11 mouse cellular contexts compared by ENCODE assay signal in the genomic region with DNA sequence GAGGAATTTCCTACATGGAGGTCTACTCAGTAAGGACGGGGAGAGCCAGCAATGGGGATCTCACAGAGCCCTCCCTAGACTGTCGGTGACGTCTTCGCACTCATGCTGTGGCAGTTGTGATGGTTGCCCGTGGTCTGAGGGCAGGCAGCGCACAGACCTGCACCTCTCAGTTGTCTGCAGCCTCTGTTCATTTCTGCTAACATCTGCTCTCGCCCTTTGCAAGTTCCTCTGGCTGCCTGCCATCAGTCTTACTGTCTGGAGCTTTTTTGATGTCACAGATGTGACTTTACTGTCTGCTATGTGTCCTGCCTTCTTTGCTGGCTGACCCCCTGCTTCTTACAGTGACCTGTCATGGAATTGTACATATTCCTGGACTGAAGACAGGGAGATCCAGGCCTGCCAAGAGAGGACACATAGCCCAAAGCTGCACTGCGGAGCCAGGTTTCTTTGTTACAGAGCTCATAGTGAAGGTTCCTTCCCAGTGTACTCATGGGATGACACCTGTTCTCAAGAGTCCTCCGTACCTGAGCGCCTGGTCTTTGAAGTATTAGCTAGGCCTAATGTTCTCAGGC. TPM values are rescaled to one million over a fixed set of nuclear protein-coding genes. Genes with fewer than 3 reads are reported as not detected.
DNase-seq lines count a peak whose midpoint lies in the region; ATAC-seq and TF ChIP-seq lines count a peak whose summit lies in the region.
"Had no signal": no experiment of that assay in that cellular context is flagged by ENCODE, and none has a peak within 500 bp of the region (broad histone marks: within the 10 kb centered on the region; RNA-seq: fewer than 3 reads in every experiment).

No protein-coding gene starts in this region.

- H3K4me2 ChIP-seq in embryonic facial prominence, embryonic 14.5 days (ENCODE audit: low read depth, low read length) = no peak overlapping the region
- H3K4me2 ChIP-seq in midbrain, embryonic 14.5 days (ENCODE audit: low read length) = no peak overlapping the region
- no peak overlapping the region for H3K4me2 ChIP-seq in midbrain, embryonic 16.5 days (ENCODE audit: low read length)
- no peak overlapping the region for H3K4me2 ChIP-seq in heart, embryonic 15.5 days
- H3K4me2 ChIP-seq in neural tube, embryonic 15.5 days = no peak overlapping the region
- H3K4me2 ChIP-seq: embryonic facial prominence, embryonic 12.5 days had no signal

- DNase-seq in embryonic facial prominence, embryonic 14.5 days (ENCODE audit: low spot score) = peak; percentile 64
- DNase-seq in embryonic facial prominence, embryonic 10.5 days (ENCODE audit: low spot score) = no peak
- DNase-seq in midbrain, embryonic 14.5 days = peak; percentile 23
- DNase-seq in thymus, adult 2 months = peak; percentile 54
- DNase-seq: liver, postnatal 0 days had no signal

- H3K36me3 ChIP-seq in embryonic facial prominence, embryonic 14.5 days (ENCODE audit: control insufficient read depth, insufficient read depth, low read length) = no peaks in the 10 kb centered on the region
- H3K36me3 ChIP-seq in embryonic facial prominence, embryonic 10.5 days (replicated peaks) = no peaks in the 10 kb centered on the region
- H3K36me3 ChIP-seq in midbrain, embryonic 14.5 days (ENCODE audit: control insufficient read depth, insufficient read depth, low read length) = no peaks in the 10 kb centered on the region
- H3K36me3 ChIP-seq in midbrain, embryonic 16.5 days (ENCODE audit: control insufficient read depth, insufficient read depth, low read length) = no peaks in the 10 kb centered on the region
- H3K36me3 ChIP-seq in heart, embryonic 15.5 days = no peaks in the 10 kb centered on the region
- H3K36me3 ChIP-seq in thymus, adult 2 months (ENCODE audit: control insufficient read depth, insufficient read depth, low read length) = no peaks in the 10 kb centered on the region
- no peaks in the 10 kb centered on the region for H3K36me3 ChIP-seq in neural tube, embryonic 15.5 days
- H3K36me3 ChIP-seq: embryonic facial prominence, embryonic 12.5 days had no signal

- no peak for TF ChIP-seq POLR2A in thymus, adult 2 months (IDR thresholded peaks at IDR 0.05; ENCODE audit: control insufficient read depth, extremely low read depth, insufficient read depth, low read length, poor library complexity)

- H3K4me1 ChIP-seq in embryonic facial prominence, embryonic 14.5 days (ENCODE audit: control insufficient read depth, insufficient read depth, low read length) = no peaks in the 10 kb centered on the region
- H3K4me1 ChIP-seq in embryonic facial prominence, embryonic 10.5 days = peaks cover 3% of the 10 kb centered on the region; the same call in 1 of the 2 replicates
- H3K4me1 ChIP-seq in midbrain, embryonic 14.5 days (ENCODE audit: control insufficient read depth, insufficient read depth, low read length) = no peaks in the 10 kb centered on the region
- H3K4me1 ChIP-seq in midbrain, embryonic 16.5 days (ENCODE audit: control insufficient read depth, insufficient read depth, low read length) = peaks cover 2% of the 10 kb centered on the region; the same call in 1 of the 2 replicates
- H3K4me1 ChIP-seq in heart, embryonic 15.5 days (replicated peaks) = peaks cover 51% of the 10 kb centered on the region
- H3K4me1 ChIP-seq in thymus, adult 2 months (replicated peaks; ENCODE audit: control insufficient read depth, insufficient read depth, low read length) = peaks cover 29% of the 10 kb centered on the region
- peaks cover 7% of the 10 kb centered on the region; the same call in 1 of the 2 replicates for H3K4me1 ChIP-seq in neural tube, embryonic 15.5 days
- H3K4me1 ChIP-seq: embryonic facial prominence, embryonic 12.5 days had no signal

- no peak overlapping the region for H3K27ac ChIP-seq in embryonic facial prominence, embryonic 14.5 days (replicated peaks; ENCODE audit: low read depth, low read length)
- no peak overlapping the region for H3K27ac ChIP-seq in embryonic facial prominence, embryonic 10.5 days (replicated peaks)
- H3K27ac ChIP-seq in midbrain, embryonic 14.5 days (replicated peaks; ENCODE audit: low read depth, low read length) = no peak overlapping the region
- H3K27ac ChIP-seq in midbrain, embryonic 16.5 days (ENCODE audit: low read length) = no peak overlapping the region
- peak overlapping the region; percentile 44 for H3K27ac ChIP-seq in heart, embryonic 15.5 days
- H3K27ac ChIP-seq in thymus, adult 2 months (ENCODE audit: control insufficient read depth, insufficient read depth, low read length) = 0 out of 2 replicates have a peak overlapping the region, but pooled peaks have one; percentile 4
- H3K27ac ChIP-seq in neural tube, embryonic 15.5 days (replicated peaks) = no peak overlapping the region
- H3K27ac ChIP-seq: embryonic facial prominence, embryonic 12.5 days; layer of hippocampus, adult 2 months had no signal

- H3K27me3 ChIP-seq in embryonic facial prominence, embryonic 14.5 days (replicated peaks; ENCODE audit: control insufficient read depth, insufficient read depth, low read length) = no peaks in the 10 kb centered on the region
- H3K27me3 ChIP-seq in embryonic facial prominence, embryonic 10.5 days (replicated peaks; ENCODE audit: low read depth, poor library complexity, severe bottlenecking) = 0 out of 2 replicates have a peak, but pooled peaks cover 3% of the 10 kb centered on the region
- H3K27me3 ChIP-seq in midbrain, embryonic 14.5 days (ENCODE audit: control insufficient read depth, insufficient read depth, low read length) = no peaks in the 10 kb centered on the region
- H3K27me3 ChIP-seq in midbrain, embryonic 16.5 days (ENCODE audit: control insufficient read depth, insufficient read depth, low read depth, low read length) = no peaks in the 10 kb centered on the region
- no peaks in the 10 kb centered on the region for H3K27me3 ChIP-seq in heart, embryonic 15.5 days
- H3K27me3 ChIP-seq in thymus, adult 2 months (ENCODE audit: control insufficient read depth, insufficient read depth, low read length) = no peaks in the 10 kb centered on the region
- no peaks in the 10 kb centered on the region for H3K27me3 ChIP-seq in neural tube, embryonic 15.5 days (replicated peaks)
- H3K27me3 ChIP-seq: embryonic facial prominence, embryonic 12.5 days had no signal

- H3K9me3 ChIP-seq in embryonic facial prominence, embryonic 14.5 days (ENCODE audit: control insufficient read depth, low read length) = no peaks in the 10 kb centered on the region
- H3K9me3 ChIP-seq in embryonic facial prominence, embryonic 10.5 days = no peaks in the 10 kb centered on the region
- H3K9me3 ChIP-seq in midbrain, embryonic 14.5 days (ENCODE audit: control insufficient read depth, low read length) = no peaks in the 10 kb centered on the region
- H3K9me3 ChIP-seq in midbrain, embryonic 16.5 days (replicated peaks; ENCODE audit: control insufficient read depth, low read length, poor library complexity, severe bottlenecking) = no peaks in the 10 kb centered on the region
- H3K9me3 ChIP-seq in heart, embryonic 15.5 days (replicated peaks) = no peaks in the 10 kb centered on the region
- no peaks in the 10 kb centered on the region for H3K9me3 ChIP-seq in neural tube, embryonic 15.5 days (replicated peaks)
- H3K9me3 ChIP-seq: embryonic facial prominence, embryonic 12.5 days had no signal

- no peak overlapping the region for H3K4me3 ChIP-seq in embryonic facial prominence, embryonic 14.5 days (ENCODE audit: low read depth, low read length)
- H3K4me3 ChIP-seq in embryonic facial prominence, embryonic 10.5 days = no peak overlapping the region
- no peak overlapping the region for H3K4me3 ChIP-seq in midbrain, embryonic 14.5 days (replicated peaks; ENCODE audit: low read depth, low read length)
- no peak overlapping the region for H3K4me3 ChIP-seq in midbrain, embryonic 16.5 days (ENCODE audit: low read depth, low read length)
- no peak overlapping the region for H3K4me3 ChIP-seq in heart, embryonic 15.5 days
- H3K4me3 ChIP-seq in thymus, adult 2 months (ENCODE audit: control insufficient read depth, insufficient read depth, low read length) = no peak overlapping the region
- H3K4me3 ChIP-seq in neural tube, embryonic 15.5 days (replicated peaks) = no peak overlapping the region
- H3K4me3 ChIP-seq: embryonic facial prominence, embryonic 12.5 days; layer of hippocampus, adult 2 months had no signal

- ATAC-seq in embryonic facial prominence, embryonic 14.5 days (ENCODE audit: low read depth) = no peak
- ATAC-seq in midbrain, embryonic 14.5 days (ENCODE audit: low FRiP score, low TSS enrichment) = no peak
- ATAC-seq in midbrain, embryonic 16.5 days = no peak
- no peak for ATAC-seq in heart, embryonic 15.5 days (replicated peaks; ENCODE audit: insufficient number of reproducible peaks, insufficient read depth, low FRiP score, low read depth)
- ATAC-seq in neural tube, embryonic 15.5 days (ENCODE audit: low FRiP score) = no peak
- ATAC-seq in cerebellum, adult (ENCODE audit: insufficient number of reproducible peaks, low FRiP score, low TSS enrichment) = no peak
- ATAC-seq: liver, postnatal 0 days had no signal

- TF ChIP-seq CTCF in thymus, adult 2 months (IDR thresholded peaks at IDR 0.05; ENCODE audit: borderline replicate concordance, control insufficient read depth, extremely low read depth, insufficient read depth, low read length, poor library complexity) = no peak

- no peak overlapping the region for H3K9ac ChIP-seq in embryonic facial prominence, embryonic 14.5 days (ENCODE audit: low read depth, low read length)
- H3K9ac ChIP-seq in midbrain, embryonic 14.5 days (replicated peaks; ENCODE audit: low read length) = no peak overlapping the region
- H3K9ac ChIP-seq in midbrain, embryonic 16.5 days (ENCODE audit: low read depth, low read length) = no peak overlapping the region
- H3K9ac ChIP-seq in heart, embryonic 15.5 days = no peak overlapping the region
- H3K9ac ChIP-seq in neural tube, embryonic 15.5 days (replicated peaks) = no peak overlapping the region
- H3K9ac ChIP-seq: embryonic facial prominence, embryonic 12.5 days; liver, postnatal 0 days had no signal

- WGBS in embryonic facial prominence, embryonic 14.5 days = 69% methylated on average over 9 of the region's 10 CpGs
- WGBS in embryonic facial prominence, embryonic 10.5 days = 84% methylated on average over 10 of the region's 10 CpGs
- WGBS in midbrain, embryonic 14.5 days = 80% methylated on average over 10 of the region's 10 CpGs
- WGBS in midbrain, embryonic 16.5 days = 73% methylated on average over 10 of the region's 10 CpGs
- 55% methylated on average over 10 of the region's 10 CpGs for WGBS in heart, embryonic 15.5 days
- 19% methylated on average over 10 of the region's 10 CpGs for WGBS in thymus, adult 2 months
- 78% methylated on average over 10 of the region's 10 CpGs for WGBS in neural tube, embryonic 15.5 days

RNA-seq across cellular contexts. Expression of a gene that starts 10.7 kb away (rescaled TPM):
- polyA plus RNA-seq in embryonic facial prominence, embryonic 14.5 days (2014; fragmentation: Nextera tagmentation; extraction: Ambion mirVana) = 2.1 and 3.9 TPM in 2 replicates
- 0.25 and 0.87 TPM in 2 replicates for polyA plus RNA-seq in embryonic facial prominence, embryonic 10.5 days (2016; fragmentation: Nextera tagmentation; extraction: Ambion mirVana)
- polyA plus RNA-seq in midbrain, embryonic 14.5 days (2014; fragmentation: Nextera tagmentation; extraction: Ambion mirVana) = 2.7 and 5.5 TPM in 2 replicates
- polyA plus RNA-seq in midbrain, embryonic 16.5 days (2015; fragmentation: Nextera tagmentation; extraction: Ambion mirVana) = 0.36 and 0.88 TPM in 2 replicates
- polyA plus RNA-seq in heart, embryonic 15.5 days (2015; fragmentation: Nextera tagmentation; extraction: Ambion mirVana) = 0.60 and 6.5 TPM in 2 replicates
- polyA plus RNA-seq in thymus, adult 2 months (2012; rRNA removed) = 0.41 and 0.69 TPM in 2 replicates
- 0.29 and 0.37 TPM in 2 replicates for polyA plus RNA-seq in neural tube, embryonic 15.5 days (2015; fragmentation: Nextera tagmentation; extraction: Ambion mirVana)
- polyA plus RNA-seq: liver, postnatal 0 days had no signal

RNA-seq across cellular contexts. Expression of a gene that starts 33.5 kb away (rescaled TPM):
- 0.31 and 0.35 TPM in 2 replicates for polyA plus RNA-seq in embryonic facial prominence, embryonic 14.5 days (2014; fragmentation: Nextera tagmentation; extraction: Ambion mirVana)
- 0.06 and 0.10 TPM in 2 replicates for polyA plus RNA-seq in embryonic facial prominence, embryonic 10.5 days (2016; fragmentation: Nextera tagmentation; extraction: Ambion mirVana)
- polyA plus RNA-seq in midbrain, embryonic 14.5 days (2014; fragmentation: Nextera tagmentation; extraction: Ambion mirVana) = 2.8 and 4.2 TPM in 2 replicates
- polyA plus RNA-seq in midbrain, embryonic 16.5 days (2015; fragmentation: Nextera tagmentation; extraction: Ambion mirVana) = 5.0 and 8.1 TPM in 2 replicates
- 0.39 and 0.67 TPM in 2 replicates for polyA plus RNA-seq in heart, embryonic 15.5 days (2015; fragmentation: Nextera tagmentation; extraction: Ambion mirVana)
- 7.8 and 13.3 TPM in 2 replicates for polyA plus RNA-seq in thymus, adult 2 months (2012; rRNA removed)
- 10.1 and 10.3 TPM in 2 replicates for polyA plus RNA-seq in neural tube, embryonic 15.5 days (2015; fragmentation: Nextera tagmentation; extraction: Ambion mirVana)
- polyA plus RNA-seq: liver, postnatal 0 days had no signal

Comparison
In these comparisons a context has a peak if more than half of its experiments do, and no peak if none do; other contexts are left out.
1. H3K27ac ChIP-seq: peak in heart, embryonic 15.5 days (single experiment) and thymus, adult 2 months (single experiment); none in embryonic facial prominence, embryonic 14.5 days (single experiment), embryonic facial prominence, embryonic 10.5 days (single experiment), midbrain, embryonic 14.5 days (single experiment), midbrain, embryonic 16.5 days (single experiment) and neural tube, embryonic 15.5 days (single experiment).